Mouse (Mus musculus) mouse embryonic stem cell (cell line): ENCODE data around the gene Cacnb2.

ENCODE experiments used
- in situ Hi-C, 2 experiments: fragments of 300-500 bp; cut with MboI; formaldehyde crosslinking; loops; 1 replicate in 1 of 2; 3 replicates in 1 of 2; pipeline ENCODE4 v1.14.3; 2019 to 2020; ENCODE audit warnings: low sequenced_read_pairs in 2 of 2, low pct_unique_long_range_greater_than_20kb in 1 of 2, mixed read lengths in 1 of 2; ENCODE audit not compliant: unreplicated experiment in 1 of 2

The Cacnb2 gene

GRCm38 (mm10) chr2:14907124-14907925 is 304.4 kb downstream of the Cacnb2 start:
- in situ Hi-C loops: no loop called here

DNA sequence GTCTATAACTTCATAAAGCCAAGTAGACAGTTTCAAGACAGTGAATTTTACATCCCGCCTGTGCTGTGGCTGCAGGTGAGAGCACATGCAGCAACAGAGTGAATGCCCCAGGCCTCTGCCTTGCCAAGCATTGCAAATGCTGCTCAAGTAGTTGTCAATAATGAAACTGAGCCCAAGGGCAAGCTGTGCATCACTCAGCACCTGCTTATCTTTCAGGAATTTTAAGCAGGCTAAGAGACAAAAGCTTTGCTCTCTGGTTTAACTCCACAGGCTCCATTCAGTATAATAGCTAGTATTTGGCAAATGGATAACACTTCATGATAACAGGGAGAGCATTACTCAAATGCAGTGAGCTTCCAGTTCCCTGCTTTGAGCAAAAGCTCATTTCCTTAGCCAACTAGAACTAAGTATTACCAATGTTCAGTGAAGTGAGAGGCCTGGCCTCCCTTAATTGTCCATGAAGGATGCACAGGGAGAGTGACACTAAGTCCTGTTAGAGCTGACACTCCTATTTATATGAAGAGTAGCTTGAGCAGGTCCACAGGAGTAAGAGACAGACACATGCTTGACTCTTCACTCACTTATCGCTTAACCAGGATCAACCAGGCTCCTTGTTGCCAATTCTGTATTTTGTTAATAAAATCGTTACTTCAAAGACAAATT is 314.8 kb downstream of the Cacnb2 start:
- in situ Hi-C loops: no loop called here

GRCm38 (mm10) chr2:14929866-14930265 is 327.0 kb downstream of the Cacnb2 start:
- in situ Hi-C loops: no loop called here

DNA sequence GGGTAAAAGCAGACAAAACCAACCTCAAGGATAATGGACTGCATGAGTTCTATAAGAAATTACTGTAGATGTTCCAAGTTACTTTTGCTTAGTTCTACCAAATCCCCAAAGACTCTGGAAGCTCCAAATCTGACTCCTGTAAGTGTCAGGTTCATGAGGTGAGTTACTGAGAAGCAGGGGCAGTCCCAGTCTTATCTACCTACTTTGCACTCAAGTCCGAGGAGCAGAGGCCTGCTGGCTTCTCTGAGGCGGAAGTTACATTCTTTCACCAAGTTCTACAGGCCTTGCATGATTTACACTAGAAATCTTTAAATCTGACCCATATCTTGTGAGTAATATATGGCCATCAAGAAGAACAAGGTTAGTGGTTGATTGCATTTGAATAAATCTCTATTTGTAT is 329.1 kb downstream of the Cacnb2 start:
- in situ Hi-C loops: no loop called here

DNA sequence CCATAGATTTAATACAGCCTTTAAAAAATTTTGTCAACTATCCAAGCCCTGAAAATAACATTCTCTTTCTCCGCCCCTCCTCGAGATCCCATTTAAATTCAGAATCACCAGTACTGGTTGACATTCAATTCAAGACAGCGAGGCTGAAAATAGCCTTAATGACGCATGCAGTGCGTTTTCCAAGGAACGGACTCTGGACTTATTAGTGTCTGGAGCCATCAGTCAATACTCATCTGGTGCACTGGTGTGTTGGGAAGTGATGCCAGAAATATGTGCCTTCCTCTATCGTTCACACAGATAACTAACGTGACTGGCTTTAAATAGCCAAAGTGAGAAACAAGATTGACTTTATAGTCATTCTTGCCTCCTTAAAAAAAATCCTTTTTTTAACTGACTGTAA is 333.6 kb downstream of the Cacnb2 start:
- in situ Hi-C loops: no loop called here

DNA sequence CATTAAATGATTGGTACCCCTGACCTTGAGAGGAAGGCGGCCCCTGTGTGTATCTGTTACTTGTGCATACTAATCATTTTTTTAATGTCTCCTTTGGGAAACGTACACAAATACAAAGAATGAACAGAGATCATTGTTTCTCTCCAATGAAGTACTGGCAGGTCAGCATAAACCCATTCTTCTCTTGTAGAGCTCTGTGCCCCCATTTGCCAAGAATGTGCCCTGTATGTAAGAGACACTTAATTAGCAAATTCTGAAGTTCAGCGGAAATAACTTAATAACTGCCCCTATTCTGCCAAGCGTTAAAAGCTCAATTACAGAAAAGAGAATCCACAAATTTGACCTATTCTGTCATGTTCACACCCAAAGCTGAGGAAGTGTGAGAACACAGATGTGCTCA is 339.4 kb downstream of the Cacnb2 start:
- in situ Hi-C loops: no loop called here

GRCm38 (mm10) chr2:14943691-14944357 is 340.9 kb downstream of the Cacnb2 start:
- in situ Hi-C loops: no loop called here

DNA sequence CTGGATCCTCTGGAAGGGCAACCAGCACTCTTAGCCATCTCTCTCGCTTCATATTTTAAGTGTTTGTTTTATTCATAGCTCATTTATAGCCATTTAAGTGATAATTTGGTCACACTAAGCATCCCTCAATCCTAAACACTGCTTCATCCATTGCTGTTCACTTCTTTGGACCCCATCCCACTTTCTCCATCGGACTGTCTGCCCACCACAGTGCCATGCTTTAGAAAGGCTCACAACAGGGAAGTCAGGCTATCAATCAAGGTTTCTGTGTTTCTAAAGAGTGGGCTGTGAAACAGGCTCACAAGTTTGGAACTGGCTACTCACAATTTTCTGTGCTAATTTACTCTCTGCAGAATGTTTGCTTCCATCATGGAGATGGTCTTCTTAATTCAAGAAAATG is 350.2 kb downstream of the Cacnb2 start:
- in situ Hi-C loops: no loop called here

- in situ Hi-C loops: no loop called here
These were observed 358.1 kb downstream of the Cacnb2 start for GRCm38 (mm10) chr2:14960963-14961488.

DNA sequence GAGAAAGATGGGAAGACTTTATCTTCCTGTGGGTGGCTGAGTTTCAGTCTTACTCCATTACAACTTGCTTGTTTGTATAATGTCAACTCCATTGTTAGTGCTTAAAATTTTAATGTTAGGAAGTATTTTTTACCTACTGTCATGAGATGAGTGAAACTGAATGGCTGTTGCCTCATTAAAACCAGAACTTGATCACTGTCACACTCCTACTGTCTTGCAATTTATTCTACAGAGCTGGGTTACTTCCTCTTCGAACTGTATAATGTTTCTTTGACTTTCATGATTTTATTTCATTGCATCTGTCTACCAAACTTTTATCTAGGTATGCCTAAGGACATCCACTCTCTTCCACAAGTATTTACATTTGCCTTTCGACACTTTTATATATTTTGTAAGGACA is 358.6 kb downstream of the Cacnb2 start:
- in situ Hi-C loops: no loop called here

DNA sequence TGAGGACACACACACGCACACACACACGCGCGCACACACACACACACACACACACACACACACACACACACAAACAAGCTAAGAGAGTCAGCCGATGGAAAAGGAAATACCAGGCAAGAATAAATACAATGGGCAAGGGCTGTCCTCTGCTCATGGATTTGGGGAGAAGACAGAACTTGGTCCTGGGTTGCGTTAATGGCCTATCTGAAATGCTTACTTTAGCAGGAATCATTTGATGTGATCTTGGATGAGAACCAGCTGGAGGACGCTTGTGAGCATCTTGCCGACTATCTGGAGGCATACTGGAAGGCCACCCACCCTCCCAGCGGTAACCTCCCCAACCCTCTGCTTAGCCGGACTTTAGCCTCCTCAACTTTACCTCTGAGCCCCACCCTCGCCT is 381.1 kb downstream of the Cacnb2 start:
- in situ Hi-C loops: no loop called here

GRCm38 (mm10) chr2:14988451-14988850 is 385.6 kb downstream of the Cacnb2 start:
- in situ Hi-C loops: no loop called here

GRCm38 (mm10) chr2:14989350-14989749 is 386.5 kb downstream of the Cacnb2 start:
- in situ Hi-C loops: no loop called here

DNA sequence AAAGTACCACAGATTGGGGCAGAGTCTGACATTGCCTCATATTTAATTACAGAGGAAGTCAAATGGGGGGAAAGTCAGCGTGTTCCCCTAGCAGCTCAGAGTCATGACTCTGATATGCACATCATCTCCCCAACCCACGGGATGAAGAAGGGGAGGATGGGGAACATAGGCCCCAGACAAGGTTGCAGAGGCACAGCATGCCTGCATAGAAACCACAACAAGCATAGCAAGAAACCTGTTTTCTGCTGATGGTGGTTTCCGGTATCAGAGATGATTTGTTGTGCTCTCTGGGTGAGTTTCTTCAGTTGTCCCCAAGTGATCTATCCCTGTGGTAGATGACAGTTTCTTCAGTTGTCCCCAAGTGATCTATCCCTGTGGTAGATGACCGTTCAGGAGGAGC is 389.6 kb downstream of the Cacnb2 start:
- in situ Hi-C loops: no loop called here

GRCm38 (mm10) chr2:14996036-14996435 is 393.1 kb downstream of the Cacnb2 start:
- in situ Hi-C loops: no loop called here

DNA sequence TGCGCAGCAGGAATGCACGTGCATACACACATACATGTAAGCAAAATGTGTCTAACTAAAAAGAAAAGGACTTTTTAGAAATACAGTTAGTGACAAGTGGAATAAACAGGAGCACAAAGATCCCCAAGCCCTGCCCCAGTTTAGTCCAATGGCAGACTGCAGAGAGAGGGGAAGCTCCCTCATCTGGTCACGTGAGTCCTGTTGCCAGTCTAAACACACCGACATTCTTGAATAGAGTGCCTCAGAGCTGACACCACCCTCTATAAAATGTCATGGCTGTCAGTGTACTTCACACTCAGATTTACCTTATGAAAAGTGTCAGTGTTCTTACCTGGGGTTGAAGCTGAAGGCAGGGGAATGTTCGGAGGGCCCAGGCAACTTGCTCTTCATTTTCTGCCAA is 394.9 kb downstream of the Cacnb2 start:
- in situ Hi-C loops: no loop called here

DNA sequence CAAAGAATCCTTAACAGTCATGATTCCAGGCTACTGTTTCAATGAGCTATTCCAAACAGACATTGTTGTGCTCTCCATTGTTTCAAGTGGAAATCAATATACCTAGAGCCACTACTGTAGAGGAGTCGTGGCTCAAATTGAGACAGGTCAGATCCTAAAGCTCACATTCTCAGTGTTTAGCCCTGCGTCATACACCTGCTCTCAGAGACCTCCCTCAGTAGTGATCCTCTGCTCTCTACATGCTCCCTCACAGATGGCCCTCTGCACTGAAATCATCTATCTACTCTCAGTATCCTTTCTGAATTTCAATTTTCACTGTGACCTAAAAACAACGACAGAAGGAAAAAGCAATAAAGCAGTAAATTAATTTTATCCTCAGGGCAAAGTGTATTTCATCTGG is 404.6 kb downstream of the Cacnb2 start:
- in situ Hi-C loops: no loop called here

DNA sequence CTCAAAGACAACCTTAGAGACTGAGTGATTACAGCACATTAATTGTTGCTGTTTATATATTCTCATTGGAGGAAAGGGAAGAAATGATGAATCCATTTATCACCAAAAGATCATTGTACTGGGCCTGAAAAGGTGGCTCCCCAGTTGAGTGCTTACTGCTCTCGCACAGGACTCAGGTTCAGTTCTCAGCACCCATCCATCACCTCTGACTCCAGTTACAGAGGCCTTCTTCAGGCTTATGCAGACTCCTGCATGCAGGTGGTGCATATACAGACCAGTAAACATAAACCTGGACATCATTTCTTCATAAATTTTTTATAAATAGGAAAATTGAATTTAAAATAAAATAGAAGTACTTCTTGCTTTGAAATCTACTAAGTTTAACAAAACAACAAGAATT is 405.2 kb downstream of the Cacnb2 start:
- in situ Hi-C loops: no loop called here

- in situ Hi-C loops: no loop called here
These were observed 423.9 kb downstream of the Cacnb2 start for GRCm38 (mm10) chr2:15026817-15027216.
